Mouse (Mus musculus): ENCODE results near the gene Elf2. TPM values are rescaled to one million over a fixed set of nuclear protein-coding genes. Genes with fewer than 3 reads are reported as not detected.

Elf2 gene
- total and polyA plus RNA-seq, 3 experiments: 31.2 to 41.2 (median 32.2) TPM

- peaks cover 8% of the 10 kb centered on the region for H3K79me2 ChIP-seq (replicated peaks; ENCODE audit: control insufficient read depth, extremely low read depth, insufficient read depth, poor library complexity, severe bottlenecking)
- H3K27ac ChIP-seq (ENCODE audit: insufficient read depth, low read depth): no peak overlapping the region
- no peak overlapping the region for H3K4me3 ChIP-seq (replicated peaks in 1 of 3; ENCODE audit: low read depth in 2 of 3, low read length in 2 of 3, poor library complexity in 1 of 3)
- in situ Hi-C loops (cut with MboI; ENCODE audit: low pct_ligation_motif_present, low pct_unique_long_range_greater_than_20kb, low sequenced_read_pairs) (loop anchor here (10.0 kb wide), 2 partner anchors 54 to 134 kb away; no protein-coding TSS in a partner anchor), dilution Hi-C loops (cut with MboI; ENCODE audit: extremely low pct_ligation_motif_present, extremely low pct_unique_long_range_greater_than_20kb, low sequenced_read_pairs) (no loop called here)
- no peak for DNase-seq (ENCODE audit: extremely low read depth)
- no peak overlapping the region for H3K4me2 ChIP-seq (ENCODE audit: insufficient read depth, low read depth, poor library complexity, severe bottlenecking)
- peaks cover 7 to 37% of the 10 kb centered on the region in 2 experiments for H3K4me1 ChIP-seq (ENCODE audit: control insufficient read depth in 1 of 2, insufficient read depth in 2 of 2)
- no peaks in the 10 kb centered on the region for H3K9me3 ChIP-seq (replicated peaks; ENCODE audit: low read length)
- peaks cover 0 to 52% of the 10 kb centered on the region in 2 experiments for H3K36me3 ChIP-seq (replicated peaks in 1 of 2; ENCODE audit: control insufficient read depth in 1 of 2, insufficient read depth in 1 of 2, low read length in 1 of 2)
- H3K9ac ChIP-seq (ENCODE audit: insufficient read depth, low read depth): no peak overlapping the region
- TF ChIP-seq ZNF384 (IDR thresholded peaks at IDR 0.05; ENCODE audit: low read depth, low read length) (no peak), POLR2AphosphoS2 (IDR thresholded peaks at IDR 0.05; ENCODE audit: low read depth, low read length) (no peak), MAZ (IDR thresholded peaks at IDR 0.05; ENCODE audit: low read depth, low read length) (no peak), MEF2A (IDR thresholded peaks at IDR 0.05; ENCODE audit: borderline replicate concordance, low read depth, low read length) (no peak), ZKSCAN1 (IDR thresholded peaks at IDR 0.05; ENCODE audit: borderline replicate concordance, low read depth, low read length) (no peak), JUN (IDR thresholded peaks at IDR 0.05; ENCODE audit: insufficient read depth, low read depth, low read length) (no peak), UBTF (IDR thresholded peaks at IDR 0.05; ENCODE audit: low read depth, low read length) (no peak), ETS1 (conservative IDR thresholded peaks at IDR 0.05; ENCODE audit: low read depth, low read length) (no peak), NRF1 (IDR thresholded peaks at IDR 0.05; ENCODE audit: low read depth, low read length) (no peak), EP300 (IDR thresholded peaks at IDR 0.05; ENCODE audit: low read length) (no peak), RAD21 (IDR thresholded peaks at IDR 0.05; ENCODE audit: low read depth, low read length) (no peak), E2F4 (IDR thresholded peaks at IDR 0.05; ENCODE audit: insufficient replicate concordance, low read depth, low read length) (no peak), SMC3 (IDR thresholded peaks at IDR 0.05; ENCODE audit: low read depth, low read length) (no peak), RCOR1 (conservative IDR thresholded peaks at IDR 0.05; ENCODE audit: low read depth, low read length) (no peak), ELF1 (IDR thresholded peaks at IDR 0.05; ENCODE audit: low read depth, low read length) (no peak), KAT2A (IDR thresholded peaks at IDR 0.05; ENCODE audit: insufficient replicate concordance, low read length) (no peak), CHD1 (IDR thresholded peaks at IDR 0.05; ENCODE audit: low read depth, low read length) (no peak), BHLHE40 (IDR thresholded peaks at IDR 0.05; ENCODE audit: low read depth, low read length) (no peak), JUND (conservative IDR thresholded peaks at IDR 0.05; ENCODE audit: low read depth, low read length) (no peak)
- no peaks in the 10 kb centered on the region for H3K27me3 ChIP-seq (replicated peaks)
These were observed 109.6 kb downstream of the Elf2 start for GRCm38 (mm10) chr3:51230886-51231285.

GRCm38 (mm10) chr3:51230146-51230835 is 110.2 kb downstream of the Elf2 start:
- dilution Hi-C loops (cut with MboI; ENCODE audit: extremely low pct_ligation_motif_present, extremely low pct_unique_long_range_greater_than_20kb, low sequenced_read_pairs): no loop called here
- Histone ChIP-seq H3K36me3 (replicated peaks in 1 of 2; ENCODE audit: control insufficient read depth in 1 of 2, insufficient read depth in 1 of 2, low read length in 1 of 2) (peaks cover 0 to 48% of the 10 kb centered on the region in 2 experiments), H3K27me3 (replicated peaks) (no peaks in the 10 kb centered on the region), H3K4me1 (ENCODE audit: control insufficient read depth in 1 of 2, insufficient read depth in 2 of 2) (peaks cover 8 to 36% of the 10 kb centered on the region in 2 experiments), H3K9ac (ENCODE audit: insufficient read depth, low read depth) (no peak overlapping the region), H3K79me2 (replicated peaks; ENCODE audit: control insufficient read depth, extremely low read depth, insufficient read depth, poor library complexity, severe bottlenecking) (peaks cover 12% of the 10 kb centered on the region), H3K4me2 (ENCODE audit: insufficient read depth, low read depth, poor library complexity, severe bottlenecking) (no peak overlapping the region), H3K9me3 (replicated peaks; ENCODE audit: low read length) (no peaks in the 10 kb centered on the region), H3K27ac (ENCODE audit: insufficient read depth, low read depth) (no peak overlapping the region), H3K4me3 (replicated peaks in 1 of 3; ENCODE audit: low read depth in 2 of 3, low read length in 2 of 3, poor library complexity in 1 of 3) (no peak overlapping the region)
- DNase-seq (ENCODE audit: extremely low read depth): no peak
- no peak for TF ChIP-seq SMC3 (IDR thresholded peaks at IDR 0.05; ENCODE audit: low read depth, low read length)
- no peak for TF ChIP-seq TCF12 (IDR thresholded peaks at IDR 0.05; ENCODE audit: low read depth, low read length)
- TF ChIP-seq RCOR1 (conservative IDR thresholded peaks at IDR 0.05; ENCODE audit: low read depth, low read length): no peak
- TF ChIP-seq MAX (IDR thresholded peaks at IDR 0.05; ENCODE audit: low read length): no peak
- TF ChIP-seq ELF1 (IDR thresholded peaks at IDR 0.05; ENCODE audit: low read depth, low read length): no peak
- no peak for TF ChIP-seq EP300 (IDR thresholded peaks at IDR 0.05; ENCODE audit: low read length)
- no peak for TF ChIP-seq CHD2 (IDR thresholded peaks at IDR 0.05; ENCODE audit: low read length)
- no peak for TF ChIP-seq ZMIZ1 (IDR thresholded peaks at IDR 0.05; ENCODE audit: low read depth, low read length)
- no peak for TF ChIP-seq JUND (conservative IDR thresholded peaks at IDR 0.05; ENCODE audit: low read depth, low read length)
- TF ChIP-seq PAX5 (IDR thresholded peaks at IDR 0.05; ENCODE audit: low read length): no peak
- TF ChIP-seq JUN (IDR thresholded peaks at IDR 0.05; ENCODE audit: insufficient read depth, low read depth, low read length): no peak
- no peak for TF ChIP-seq USF1 (IDR thresholded peaks at IDR 0.05; ENCODE audit: low read depth, low read length)
- no peak for TF ChIP-seq MAZ (IDR thresholded peaks at IDR 0.05; ENCODE audit: low read depth, low read length)
- no peak for TF ChIP-seq KAT2A (IDR thresholded peaks at IDR 0.05; ENCODE audit: insufficient replicate concordance, low read length)
- in situ Hi-C loops (cut with MboI; ENCODE audit: low pct_ligation_motif_present, low pct_unique_long_range_greater_than_20kb, low sequenced_read_pairs): loop anchor here (10.0 kb wide), 2 partner anchors 55 to 135 kb away; no protein-coding TSS in a partner anchor
